Mouse (Mus musculus) C2C12 (cell line): Measurements from ENCODE around the gene Syne2.

ENCODE experiments used
- CEBPB ChIP-seq: IDR thresholded peaks from one replicate; pipeline ENCODE4 v1.6.1; 2011; ENCODE audit warnings: low read depth, mild to moderate bottlenecking, control low read depth, moderate library complexity
- CTCF ChIP-seq: IDR thresholded peaks from one replicate; pipeline ENCODE4 v1.5.1; 2011; ENCODE audit not compliant: control insufficient read depth, insufficient read depth, insufficient read length
- MYOD1 ChIP-seq: IDR thresholded peaks from one replicate; pipeline ENCODE4 v1.6.1; 2011; ENCODE audit warnings: low read depth; ENCODE audit not compliant: control insufficient read depth, insufficient read length

DNA sequence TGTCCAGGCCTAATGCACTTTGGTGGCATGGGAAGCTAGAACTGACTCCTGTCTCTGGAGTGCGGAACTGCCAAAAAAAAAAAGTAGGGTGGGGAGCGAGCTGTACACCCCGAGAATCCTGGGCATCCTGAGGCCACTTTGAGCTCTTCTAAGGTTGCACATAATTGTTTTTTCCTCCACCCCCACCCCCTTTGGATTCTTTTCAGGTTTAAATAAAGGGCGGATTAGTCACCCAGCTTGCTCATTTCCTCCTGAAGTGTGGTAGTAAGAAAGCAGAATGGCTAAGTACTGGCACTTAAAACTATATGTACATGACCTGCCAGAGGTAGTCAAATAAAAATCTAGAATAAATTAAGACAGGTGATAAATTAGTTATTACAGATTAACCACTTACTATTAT, 195.5 kb downstream of the Syne2 start:
- TF ChIP-seq CTCF, result no peak
- no peak for TF ChIP-seq CEBPB
- no peak for TF ChIP-seq MYOD1
